Mouse (Mus musculus) mature B cell (primary cell): ENCODE results near the gene Gm21095.
"Not testable (repeated sequence)": the region's sequence is repeated elsewhere in the genome, so short reads cannot be mapped to it uniquely, and the experiment has no call there.

Experiments used
- in situ Hi-C: fragments of 300-500 bp; cut with MboI; formaldehyde crosslinking; loops from 2 replicates; pipeline ENCODE4 v1.14.3; 2019

The Gm21095 gene

DNA sequence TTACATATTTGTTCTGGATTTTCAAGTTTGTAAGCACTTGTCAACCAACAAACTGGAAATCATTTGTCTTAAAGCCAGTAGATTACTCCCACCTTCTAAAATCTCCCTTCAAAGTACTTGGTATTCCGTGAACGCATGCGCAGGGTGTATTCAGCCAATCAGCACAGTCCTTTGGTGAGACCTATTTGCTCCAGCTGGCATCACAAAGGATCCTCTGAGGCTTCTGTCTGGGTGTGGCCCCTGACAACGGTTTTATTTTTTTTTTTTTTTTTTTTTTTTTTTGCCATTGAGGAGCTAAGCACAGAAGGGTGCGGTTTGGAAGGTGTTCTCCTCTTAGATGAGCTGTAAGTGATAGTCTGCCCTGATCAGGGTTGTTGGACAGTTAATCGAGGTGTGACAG is at the start of gene Gm21095:
TSS of gene Gm21095 (plus strand) at position 301 of the 400 bp plus-strand sequence.
- in situ Hi-C loops = not testable (repeated sequence)
